Mouse (Mus musculus): ENCODE measurements around the gene Bcl2l12. TPM values are rescaled to one million over a fixed set of nuclear protein-coding genes. Genes with fewer than 3 reads are reported as not detected.
A peak's percentile ranks its signal among the peaks of the same experiment; 100 is the strongest.

Gene Bcl2l12
- 11.8 and 15.4 TPM in 2 replicates for polyA plus RNA-seq (2014; fragmentation: Nextera tagmentation; extraction: Ambion mirVana)

DNA sequence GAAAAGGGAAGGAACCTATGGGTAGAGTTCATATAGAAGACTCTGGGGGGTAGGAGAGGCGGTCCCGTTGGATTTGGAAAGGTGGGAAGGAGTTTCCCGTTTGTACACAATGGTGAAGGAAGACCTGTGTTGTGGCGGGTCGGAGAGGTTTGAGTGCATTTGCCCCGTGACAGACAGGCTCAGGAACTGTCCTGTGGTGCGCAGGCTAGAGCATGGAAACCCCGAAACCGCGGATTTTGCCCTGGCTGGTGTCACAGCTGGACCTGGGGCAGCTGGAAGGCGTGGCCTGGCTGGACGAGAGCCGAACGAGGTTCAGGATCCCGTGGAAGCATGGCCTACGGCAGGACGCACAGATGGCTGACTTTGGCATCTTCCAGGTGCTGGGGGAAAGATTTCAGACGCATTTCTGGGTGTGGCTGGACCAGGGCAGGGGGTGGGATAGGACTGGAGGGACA lies at the start of gene Bcl2l12:
Bcl2l12 (minus strand) TSS at position 212 of the 455 bp plus-strand sequence.
- H3K4me2 ChIP-seq (ENCODE audit: low read length), result peak within 1 kb of the TSS; percentile 92
- H3K27me3 ChIP-seq (ENCODE audit: control insufficient read depth, insufficient read depth, low read length), result no peaks in the 10 kb centered on the region
- H3K4me1 ChIP-seq (ENCODE audit: control insufficient read depth, insufficient read depth, low read length), result peaks cover 16% of the 10 kb centered on the region
- H3K36me3 ChIP-seq (ENCODE audit: control insufficient read depth, insufficient read depth, low read length), result peaks cover 41% of the 10 kb centered on the region
- H3K4me3 ChIP-seq (replicated peaks; ENCODE audit: low read depth, low read length), result peak within 1 kb of the TSS; percentile 61
- no peaks in the 10 kb centered on the region for H3K9me3 ChIP-seq (ENCODE audit: control insufficient read depth, low read length)
- H3K9ac ChIP-seq (replicated peaks; ENCODE audit: low read length), result peak within 1 kb of the TSS; percentile 71
- H3K27ac ChIP-seq (replicated peaks; ENCODE audit: low read depth, low read length), result peak within 1 kb of the TSS; percentile 70
- WGBS, result 4% methylated on average over 18 of the region's 18 CpGs
- ATAC-seq (ENCODE audit: low FRiP score, low TSS enrichment) (no peak), DNase-seq (peak; percentile 32)

GRCm38 (mm10) chr7:45047491-45047890 lies 49.0 kb upstream of the Bcl2l12 start:
- ATAC-seq (ENCODE audit: low FRiP score, low TSS enrichment) (no peak), DNase-seq (no peak)
- Histone ChIP-seq H3K9ac (replicated peaks; ENCODE audit: low read length) (no peak overlapping the region), H3K27ac (replicated peaks; ENCODE audit: low read depth, low read length) (no peak overlapping the region), H3K9me3 (ENCODE audit: control insufficient read depth, low read length) (no peaks in the 10 kb centered on the region), H3K4me1 (ENCODE audit: control insufficient read depth, insufficient read depth, low read length) (no peaks in the 10 kb centered on the region; the same call in 1 of the 2 replicates), H3K4me3 (replicated peaks; ENCODE audit: low read depth, low read length) (no peak overlapping the region), H3K4me2 (ENCODE audit: low read length) (no peak overlapping the region), H3K27me3 (ENCODE audit: control insufficient read depth, insufficient read depth, low read length) (no peaks in the 10 kb centered on the region), H3K36me3 (ENCODE audit: control insufficient read depth, insufficient read depth, low read length) (peaks cover 79% of the 10 kb centered on the region)
- 98% methylated on average over 14 of the region's 14 CpGs for WGBS

GRCm38 (mm10) chr7:45046853-45047350 lies 48.4 kb upstream of the Bcl2l12 start:
- 96% methylated on average over 26 of the region's 26 CpGs for WGBS
- Histone ChIP-seq H3K4me3 (replicated peaks; ENCODE audit: low read depth, low read length) (no peak overlapping the region), H3K27me3 (ENCODE audit: control insufficient read depth, insufficient read depth, low read length) (no peaks in the 10 kb centered on the region), H3K4me1 (ENCODE audit: control insufficient read depth, insufficient read depth, low read length) (no peaks in the 10 kb centered on the region; the same call in 1 of the 2 replicates), H3K4me2 (ENCODE audit: low read length) (no peak overlapping the region), H3K9me3 (ENCODE audit: control insufficient read depth, low read length) (no peaks in the 10 kb centered on the region), H3K27ac (replicated peaks; ENCODE audit: low read depth, low read length) (no peak overlapping the region), H3K36me3 (ENCODE audit: control insufficient read depth, insufficient read depth, low read length) (peaks cover 85% of the 10 kb centered on the region), H3K9ac (replicated peaks; ENCODE audit: low read length) (no peak overlapping the region)
- DNase-seq (no peak), ATAC-seq (ENCODE audit: low FRiP score, low TSS enrichment) (no peak)

- no peak for ATAC-seq (ENCODE audit: low FRiP score, low TSS enrichment)
- 95% methylated on average over 22 of the region's 22 CpGs for WGBS
These were observed 47.2 kb upstream of the Bcl2l12 start for GRCm38 (mm10) chr7:45045741-45046140.

GRCm38 (mm10) chr7:45043307-45043706 lies 44.8 kb upstream of the Bcl2l12 start:
- ATAC-seq (ENCODE audit: low FRiP score, low TSS enrichment), result no peak
- Histone ChIP-seq H3K27me3 (ENCODE audit: control insufficient read depth, insufficient read depth, low read length) (no peaks in the 10 kb centered on the region), H3K4me2 (ENCODE audit: low read length) (no peak overlapping the region), H3K9me3 (ENCODE audit: control insufficient read depth, low read length) (no peaks in the 10 kb centered on the region), H3K4me1 (ENCODE audit: control insufficient read depth, insufficient read depth, low read length) (no peaks in the 10 kb centered on the region), H3K27ac (replicated peaks; ENCODE audit: low read depth, low read length) (no peak overlapping the region), H3K9ac (replicated peaks; ENCODE audit: low read length) (no peak overlapping the region), H3K4me3 (replicated peaks; ENCODE audit: low read depth, low read length) (no peak overlapping the region), H3K36me3 (ENCODE audit: control insufficient read depth, insufficient read depth, low read length) (peaks cover 98% of the 10 kb centered on the region)
- DNase-seq, result no peak
- WGBS, result 97% methylated on average over 14 of the region's 14 CpGs

More at GRCm38 (mm10) chr7:45045741-45046140, 47.2 kb upstream of the Bcl2l12 start:
- no peak overlapping the region for H3K9ac ChIP-seq (replicated peaks; ENCODE audit: low read length)
- no peak overlapping the region for H3K4me3 ChIP-seq (replicated peaks; ENCODE audit: low read depth, low read length)
- no peak overlapping the region for H3K4me2 ChIP-seq (ENCODE audit: low read length)
- H3K27ac ChIP-seq (replicated peaks; ENCODE audit: low read depth, low read length), result no peak overlapping the region
- peaks cover 96% of the 10 kb centered on the region for H3K36me3 ChIP-seq (ENCODE audit: control insufficient read depth, insufficient read depth, low read length)
- H3K9me3 ChIP-seq (ENCODE audit: control insufficient read depth, low read length), result no peaks in the 10 kb centered on the region
- no peaks in the 10 kb centered on the region for H3K4me1 ChIP-seq (ENCODE audit: control insufficient read depth, insufficient read depth, low read length)
- no peaks in the 10 kb centered on the region for H3K27me3 ChIP-seq (ENCODE audit: control insufficient read depth, insufficient read depth, low read length)
- DNase-seq, result no peak

GRCm38 (mm10) chr7:45040851-45041250 lies 42.3 kb upstream of the Bcl2l12 start:
- Histone ChIP-seq H3K9me3 (ENCODE audit: control insufficient read depth, low read length) (no peaks in the 10 kb centered on the region), H3K27ac (replicated peaks; ENCODE audit: low read depth, low read length) (no peak overlapping the region), H3K4me3 (replicated peaks; ENCODE audit: low read depth, low read length) (no peak overlapping the region), H3K4me1 (ENCODE audit: control insufficient read depth, insufficient read depth, low read length) (no peaks in the 10 kb centered on the region), H3K27me3 (ENCODE audit: control insufficient read depth, insufficient read depth, low read length) (no peaks in the 10 kb centered on the region), H3K4me2 (ENCODE audit: low read length) (no peak overlapping the region), H3K36me3 (ENCODE audit: control insufficient read depth, insufficient read depth, low read length) (peaks cover 97% of the 10 kb centered on the region), H3K9ac (replicated peaks; ENCODE audit: low read length) (no peak overlapping the region)
- DNase-seq (no peak), ATAC-seq (ENCODE audit: low FRiP score, low TSS enrichment) (no peak)
- 93% methylated on average over 9 of the region's 9 CpGs for WGBS

GRCm38 (mm10) chr7:45038411-45038810 lies 39.9 kb upstream of the Bcl2l12 start:
- no peak overlapping the region for H3K9ac ChIP-seq (replicated peaks; ENCODE audit: low read length)
- 97% methylated on average over 9 of the region's 9 CpGs for WGBS
- ATAC-seq (ENCODE audit: low FRiP score, low TSS enrichment), result no peak

DNA sequence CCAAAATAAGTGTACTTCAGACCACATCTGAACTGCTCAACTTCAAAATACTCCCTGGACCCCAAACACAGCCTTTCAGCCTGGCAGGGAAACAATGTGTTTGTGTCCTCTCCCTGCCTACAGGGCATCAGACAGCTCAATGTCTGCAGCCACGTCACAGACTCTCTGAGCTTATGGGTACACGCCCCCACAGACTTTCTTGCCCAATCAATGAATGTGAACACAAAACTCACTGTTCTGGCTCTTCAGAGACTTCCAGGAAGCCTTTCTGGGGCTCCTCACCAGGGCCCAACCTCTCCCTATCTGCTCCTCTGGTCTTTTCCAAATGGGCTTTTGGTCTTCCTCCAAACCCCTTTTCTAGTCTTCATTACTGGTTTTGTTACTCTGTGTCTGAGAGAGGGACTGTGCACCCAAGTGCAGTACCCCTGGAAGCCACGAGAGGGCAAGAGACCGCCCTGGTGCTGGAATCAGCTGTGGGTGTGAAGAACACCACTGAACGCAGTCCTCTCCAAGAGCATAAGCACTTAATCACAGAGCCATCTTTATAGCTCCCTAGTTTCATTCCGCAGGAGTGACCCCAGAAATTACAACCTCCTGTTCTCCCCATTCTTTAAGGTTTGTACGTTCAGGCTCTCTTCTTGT lies 39.3 kb upstream of the Bcl2l12 start:
- DNase-seq (peak; percentile 60), ATAC-seq (ENCODE audit: low FRiP score, low TSS enrichment) (no peak)
- Histone ChIP-seq H3K9ac (replicated peaks; ENCODE audit: low read length) (no peak overlapping the region), H3K9me3 (ENCODE audit: control insufficient read depth, low read length) (no peaks in the 10 kb centered on the region), H3K36me3 (ENCODE audit: control insufficient read depth, insufficient read depth, low read length) (peaks cover 97% of the 10 kb centered on the region), H3K4me1 (ENCODE audit: control insufficient read depth, insufficient read depth, low read length) (no peaks in the 10 kb centered on the region), H3K27ac (replicated peaks; ENCODE audit: low read depth, low read length) (no peak overlapping the region), H3K4me2 (ENCODE audit: low read length) (no peak overlapping the region), H3K4me3 (replicated peaks; ENCODE audit: low read depth, low read length) (no peak overlapping the region), H3K27me3 (ENCODE audit: control insufficient read depth, insufficient read depth, low read length) (no peaks in the 10 kb centered on the region)
- 77% methylated on average over 7 of the region's 7 CpGs for WGBS

More at GRCm38 (mm10) chr7:45038411-45038810, 39.9 kb upstream of the Bcl2l12 start:
- H3K27ac ChIP-seq (replicated peaks; ENCODE audit: low read depth, low read length), result no peak overlapping the region
- H3K9me3 ChIP-seq (ENCODE audit: control insufficient read depth, low read length), result no peaks in the 10 kb centered on the region
- H3K36me3 ChIP-seq (ENCODE audit: control insufficient read depth, insufficient read depth, low read length), result peaks cover 97% of the 10 kb centered on the region
- no peak for DNase-seq
- no peaks in the 10 kb centered on the region for H3K4me1 ChIP-seq (ENCODE audit: control insufficient read depth, insufficient read depth, low read length)
- no peaks in the 10 kb centered on the region for H3K27me3 ChIP-seq (ENCODE audit: control insufficient read depth, insufficient read depth, low read length)
- no peak overlapping the region for H3K4me3 ChIP-seq (replicated peaks; ENCODE audit: low read depth, low read length)
- H3K4me2 ChIP-seq (ENCODE audit: low read length), result no peak overlapping the region

DNA sequence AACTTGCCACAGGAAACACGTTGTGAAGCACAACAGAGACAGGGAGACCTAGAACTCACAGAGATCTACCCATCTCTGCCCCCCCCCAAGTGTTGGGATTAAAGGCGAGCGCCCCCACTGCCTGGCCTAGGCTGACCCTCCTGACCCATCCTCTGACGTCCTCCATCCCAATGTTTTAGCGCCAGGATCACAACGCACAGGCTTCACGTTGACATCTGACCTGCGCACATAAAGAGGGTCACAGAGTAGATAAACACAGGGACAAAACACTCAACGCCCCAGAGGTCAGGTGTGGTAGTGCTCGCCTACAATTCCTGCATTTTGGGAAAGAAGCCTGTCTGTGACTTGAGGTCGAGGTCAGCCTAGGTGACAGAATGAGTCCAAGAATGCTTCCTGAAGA lies 38.2 kb upstream of the Bcl2l12 start:
- no peak overlapping the region for H3K4me3 ChIP-seq (replicated peaks; ENCODE audit: low read depth, low read length)
- H3K4me2 ChIP-seq (ENCODE audit: low read length), result no peak overlapping the region
- H3K27me3 ChIP-seq (ENCODE audit: control insufficient read depth, insufficient read depth, low read length), result no peaks in the 10 kb centered on the region
- 93% methylated on average over 11 of the region's 11 CpGs for WGBS
- no peak for ATAC-seq (ENCODE audit: low FRiP score, low TSS enrichment)
- DNase-seq, result no peak
- H3K27ac ChIP-seq (replicated peaks; ENCODE audit: low read depth, low read length), result no peak overlapping the region
- H3K4me1 ChIP-seq (ENCODE audit: control insufficient read depth, insufficient read depth, low read length), result no peaks in the 10 kb centered on the region
- no peak overlapping the region for H3K9ac ChIP-seq (replicated peaks; ENCODE audit: low read length)
- H3K9me3 ChIP-seq (ENCODE audit: control insufficient read depth, low read length), result no peaks in the 10 kb centered on the region
- H3K36me3 ChIP-seq (ENCODE audit: control insufficient read depth, insufficient read depth, low read length), result peaks cover 97% of the 10 kb centered on the region

All from midbrain, embryonic 14.5 days (tissue).